Mouse (Mus musculus) heart, embryonic 11.5 days (tissue): ENCODE results near the gene Gpr152. TPM values are rescaled to one million over a fixed set of nuclear protein-coding genes. Genes with fewer than 3 reads are reported as not detected.
"Not testable (repeated sequence)": the region's sequence is repeated elsewhere in the genome, so short reads cannot be mapped to it uniquely, and the experiment has no call there.

Experiments used
- ATAC-seq: fragments of 200-750 bp; cut with Nextera tagmentation; replicated peaks from 2 replicates; pipeline ENCODE4 v1.8.0; 2017; ENCODE audit warnings: moderate library complexity; ENCODE audit not compliant: insufficient number of reproducible peaks, low FRiP score, low TSS enrichment
- H3K27ac ChIP-seq: fragments of 300-500 bp; sonication (generic); 2 replicates; pipeline ENCODE4 v1.5.1; 2014; ENCODE audit warnings: mild to moderate bottlenecking, low read depth, low read length
- H3K27me3 ChIP-seq: fragments of 300-500 bp; sonication (generic); 2 replicates; pipeline ENCODE4 v1.6.1; 2014; ENCODE audit warnings: mild to moderate bottlenecking, low read length, mixed read lengths; ENCODE audit not compliant: control insufficient read depth, insufficient read depth
- H3K36me3 ChIP-seq: fragments of 300-500 bp; sonication (generic); 2 replicates; pipeline ENCODE4 v1.6.1; 2014; ENCODE audit warnings: mild to moderate bottlenecking, low read length, moderate library complexity, mixed read lengths; ENCODE audit not compliant: control insufficient read depth, insufficient read depth
- H3K4me1 ChIP-seq: fragments of 300-500 bp; sonication (generic); 2 replicates; pipeline ENCODE4 v1.6.1; 2014; ENCODE audit warnings: low read length; ENCODE audit not compliant: control insufficient read depth, insufficient read depth
- H3K4me2 ChIP-seq: fragments of 300-500 bp; sonication (generic); 2 replicates; pipeline ENCODE4 v1.6.1; 2014; ENCODE audit warnings: mild to moderate bottlenecking, moderate library complexity
- H3K4me3 ChIP-seq: fragments of 300-500 bp; sonication (generic); 2 replicates; pipeline ENCODE4 v1.5.1; 2014; ENCODE audit warnings: low read depth, low read length
- H3K9ac ChIP-seq: fragments of 300-500 bp; sonication (generic); 2 replicates; pipeline ENCODE4 v1.6.1; 2014; ENCODE audit warnings: mild to moderate bottlenecking, low read depth, low read length, moderate library complexity
- H3K9me3 ChIP-seq: fragments of 300-500 bp; sonication (generic); replicated peaks from 2 replicates; pipeline ENCODE4 v1.6.1; 2016; ENCODE audit warnings: low read length; ENCODE audit not compliant: control insufficient read depth
- WGBS: fragments of 180-500 bp; shearing (Covaris S2); extraction: QIAGEN DNeasy Blood & Tissue Kit; methylation state at CpG from one replicate; pipeline ENCODE4 v1.1.7; 2014; ENCODE audit not compliant: insufficient replicate concordance; 5-methylcytosine and 5-hydroxymethylcytosine counted together
- polyA plus RNA-seq: library from polyadenylated mRNA; unstranded; fragments of >200 nt; fragmentation: Nextera tagmentation; extraction: Ambion mirVana; gene quantifications from 2 replicates; pipeline ENCODE4 v1.2.1, GENCODE M21; 2014

The Gpr152 gene
- polyA plus RNA-seq, 1 experiment from 2014 or later, result not detected

DNA sequence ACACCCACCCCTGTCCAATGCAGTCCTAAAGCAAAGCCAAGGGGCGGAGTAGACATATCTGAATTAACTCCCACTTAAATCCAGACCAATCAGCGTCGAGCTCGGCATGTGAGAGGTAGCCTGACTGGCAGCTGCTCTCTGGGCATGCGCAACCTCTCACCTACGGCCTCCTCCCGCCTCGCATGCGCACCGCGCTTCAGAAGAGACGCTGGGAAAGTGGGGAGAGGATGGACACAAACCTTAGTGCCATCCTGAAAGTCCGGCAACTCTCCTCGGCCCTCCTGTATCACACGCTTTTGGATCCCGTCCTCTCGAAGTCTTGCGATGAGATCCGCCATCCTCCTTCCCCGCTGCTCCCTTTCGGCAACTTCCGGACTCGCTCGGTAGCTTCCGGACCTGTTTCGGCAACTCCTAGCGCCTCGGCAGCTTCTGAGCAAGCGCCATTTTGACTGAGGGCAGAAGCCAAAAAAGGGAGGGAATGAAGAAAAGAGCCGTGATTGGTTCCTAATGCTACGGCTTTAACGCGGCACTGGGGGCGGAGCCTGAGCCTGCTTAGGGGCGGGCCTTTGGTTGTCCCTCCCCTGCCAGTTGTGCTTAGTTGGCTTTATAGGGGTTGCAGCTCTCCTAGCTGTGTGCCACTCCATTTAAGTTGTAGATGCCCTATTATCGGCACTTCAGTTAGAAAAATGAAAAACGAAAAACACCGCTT is 18.3 kb upstream of the Gpr152 start:
- WGBS, result 4% methylated on average over 38 of the region's 38 CpGs

GRCm38 (mm10) chr19:4121896-4122295 is 17.7 kb upstream of the Gpr152 start:
- not testable (repeated sequence) for H3K4me3 ChIP-seq

More for the DNA sequence above, 18.3 kb upstream of the Gpr152 start:
- peak; percentile 73 for ATAC-seq
- Histone ChIP-seq H3K4me2 (peak overlapping the region; percentile 64), H3K4me3 (peak overlapping the region; percentile 48), H3K4me1 (peaks cover 10% of the 10 kb centered on the region), H3K27me3 (no peaks in the 10 kb centered on the region), H3K9ac (peak overlapping the region; percentile 73), H3K27ac (peak overlapping the region; percentile 50), H3K9me3 (no peaks in the 10 kb centered on the region), H3K36me3 (peaks cover 3% of the 10 kb centered on the region; the same call in 1 of the 2 replicates)

DNA sequence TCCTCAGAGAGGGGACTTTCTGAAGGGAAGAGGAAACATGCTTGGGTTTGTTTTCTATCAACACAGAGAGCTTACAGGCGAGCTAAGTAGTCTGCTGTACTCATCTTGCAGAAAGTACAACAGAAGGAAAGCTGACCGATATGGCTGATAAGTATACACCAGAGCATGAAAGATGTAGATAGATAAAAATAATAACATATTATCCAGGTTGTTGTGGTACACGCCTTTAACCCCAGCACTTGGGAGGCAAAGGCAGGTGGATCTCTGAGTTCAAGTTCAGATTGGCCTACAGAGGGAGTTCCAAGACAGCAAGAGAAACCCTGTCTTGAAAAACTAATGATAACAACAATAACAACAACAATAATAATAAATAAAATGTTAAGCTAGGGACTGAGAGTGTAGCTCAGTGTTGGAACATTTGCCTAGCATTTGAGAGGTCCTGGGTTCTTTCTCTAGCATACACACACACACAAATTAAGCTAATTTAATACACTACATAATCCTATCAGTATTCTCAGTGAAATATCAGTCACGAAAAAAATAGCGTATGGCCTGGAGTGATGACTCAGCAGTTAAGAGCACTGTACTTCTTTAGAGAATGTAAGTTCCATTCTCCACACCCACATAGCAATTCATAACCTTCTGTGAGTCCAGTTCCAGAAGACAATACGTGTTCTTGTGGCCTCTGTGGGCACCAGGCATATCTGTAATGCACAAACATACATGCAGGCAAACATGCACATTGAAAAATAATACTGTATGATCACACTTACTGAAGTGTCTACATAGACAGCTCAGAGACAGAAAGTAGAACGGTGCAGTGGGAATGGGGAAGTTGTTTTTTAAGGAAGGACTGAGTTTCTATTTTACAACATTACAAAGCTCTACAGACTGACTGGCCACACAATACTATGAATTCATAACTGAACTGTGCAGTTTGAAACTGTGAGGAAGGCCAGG is 16.9 kb upstream of the Gpr152 start:
- no peak overlapping the region for H3K27ac ChIP-seq
- ATAC-seq, result no peak
- H3K4me3 ChIP-seq, result no peak overlapping the region
- no peaks in the 10 kb centered on the region for H3K27me3 ChIP-seq
- H3K36me3 ChIP-seq, result no peaks in the 10 kb centered on the region
- H3K4me1 ChIP-seq, result peaks cover 21% of the 10 kb centered on the region
- H3K4me2 ChIP-seq, result no peak overlapping the region
- 77% methylated on average over 7 of the region's 7 CpGs for WGBS
- no peak overlapping the region for H3K9ac ChIP-seq
- H3K9me3 ChIP-seq, result no peaks in the 10 kb centered on the region

More at GRCm38 (mm10) chr19:4121896-4122295, 17.7 kb upstream of the Gpr152 start:
- not testable (repeated sequence) for H3K27me3 ChIP-seq, H3K27ac ChIP-seq, H3K4me2 ChIP-seq, ATAC-seq, H3K9ac ChIP-seq, H3K9me3 ChIP-seq, H3K36me3 ChIP-seq
- WGBS, result 57% methylated on average over 6 of the region's 6 CpGs
- peaks cover 15% of the 10 kb centered on the region for H3K4me1 ChIP-seq

DNA sequence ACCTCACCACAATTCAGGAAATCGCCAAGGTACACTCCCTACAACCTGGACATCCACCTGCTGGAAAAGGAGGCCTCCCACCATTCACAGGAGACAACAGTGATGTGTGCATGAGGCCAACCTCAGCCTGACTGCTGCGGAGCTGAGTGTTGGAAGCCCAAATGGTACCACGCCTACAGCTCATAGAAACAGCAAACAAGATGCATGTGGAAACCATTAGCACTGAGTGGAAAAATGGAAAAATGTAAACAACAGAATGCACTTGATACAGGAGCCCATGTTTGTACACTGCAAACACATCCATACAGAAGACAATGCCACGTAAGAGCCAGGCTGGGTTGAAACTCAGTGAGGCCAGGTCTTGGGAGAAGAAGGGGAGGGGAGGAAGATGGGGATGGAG is 15.2 kb upstream of the Gpr152 start:
- WGBS, result 79% methylated on average over 4 of the region's 4 CpGs
- 0 out of 2 replicates have a peak overlapping the region, but pooled peaks have one; percentile 4 for H3K9ac ChIP-seq
- H3K36me3 ChIP-seq, result peaks cover 4% of the 10 kb centered on the region
- H3K27me3 ChIP-seq, result no peaks in the 10 kb centered on the region
- ATAC-seq, result no peak
- H3K27ac ChIP-seq, result no peak overlapping the region
- H3K9me3 ChIP-seq, result no peaks in the 10 kb centered on the region
- no peak overlapping the region for H3K4me3 ChIP-seq
- no peak overlapping the region for H3K4me2 ChIP-seq
- H3K4me1 ChIP-seq, result peaks cover 21% of the 10 kb centered on the region

DNA sequence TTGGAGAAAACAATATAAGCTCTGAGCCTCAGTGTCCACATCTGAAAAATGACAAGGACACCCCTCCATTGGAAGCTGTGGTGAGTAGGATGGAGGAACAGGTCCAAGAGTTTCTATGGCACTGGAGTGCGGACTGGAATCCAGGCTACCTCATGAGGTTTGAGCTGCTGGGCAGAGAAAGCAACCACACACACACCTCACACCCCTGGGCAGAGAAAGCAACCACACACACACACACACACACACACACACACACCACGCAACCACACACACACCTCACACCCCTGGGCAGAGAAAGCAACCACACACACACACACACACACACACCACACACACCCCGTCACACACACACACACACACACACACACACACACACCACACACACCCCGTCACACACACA is 14.3 kb upstream of the Gpr152 start:
- peak overlapping the region; percentile 72 for H3K4me2 ChIP-seq
- peak overlapping the region; percentile 78; the same call in 1 of the 2 replicates for H3K9ac ChIP-seq
- H3K4me3 ChIP-seq, result peak overlapping the region; percentile 79
- H3K4me1 ChIP-seq, result peaks cover 25% of the 10 kb centered on the region
- H3K27ac ChIP-seq, H3K27me3 ChIP-seq, H3K36me3 ChIP-seq, H3K9me3 ChIP-seq: not testable (repeated sequence)
- 25% methylated on average over 3 of the region's 4 CpGs for WGBS
- peak; percentile 3 for ATAC-seq

- ATAC-seq, result peak; percentile 94
- Histone ChIP-seq H3K36me3 (peaks cover 4% of the 10 kb centered on the region), H3K4me3 (peak within 1 kb of the TSS; percentile 79), H3K4me2 (peak within 1 kb of the TSS; percentile 72), H3K27me3 (no peaks in the 10 kb centered on the region), H3K9ac (peak within 1 kb of the TSS; percentile 78), H3K27ac (no peak within 1 kb of the TSS), H3K9me3 (no peaks in the 10 kb centered on the region), H3K4me1 (peaks cover 18% of the 10 kb centered on the region)
- under 1% methylated on average over 60 of the region's 64 CpGs for WGBS
These were observed 13.6 kb upstream of the Gpr152 start, which contains the start of gene Aip for GRCm38 (mm10) chr19:4125741-4126696. Gene Aip (minus strand): TSS chr19:4125858.

- Histone ChIP-seq H3K27ac (no peak overlapping the region), H3K4me2 (peak overlapping the region; percentile 72), H3K27me3 (no peaks in the 10 kb centered on the region), H3K4me1 (peaks cover 18% of the 10 kb centered on the region), H3K9me3 (no peaks in the 10 kb centered on the region), H3K4me3 (peak overlapping the region; percentile 79), H3K36me3 (peaks cover 6% of the 10 kb centered on the region), H3K9ac (peak overlapping the region; percentile 78)
- WGBS, result 65% methylated on average over 7 of the region's 7 CpGs
- no peak for ATAC-seq
These were observed 12.7 kb upstream of the Gpr152 start for GRCm38 (mm10) chr19:4126759-4127495.
